Mouse (Mus musculus): ENCODE results near the gene Alkal2.

DNA sequence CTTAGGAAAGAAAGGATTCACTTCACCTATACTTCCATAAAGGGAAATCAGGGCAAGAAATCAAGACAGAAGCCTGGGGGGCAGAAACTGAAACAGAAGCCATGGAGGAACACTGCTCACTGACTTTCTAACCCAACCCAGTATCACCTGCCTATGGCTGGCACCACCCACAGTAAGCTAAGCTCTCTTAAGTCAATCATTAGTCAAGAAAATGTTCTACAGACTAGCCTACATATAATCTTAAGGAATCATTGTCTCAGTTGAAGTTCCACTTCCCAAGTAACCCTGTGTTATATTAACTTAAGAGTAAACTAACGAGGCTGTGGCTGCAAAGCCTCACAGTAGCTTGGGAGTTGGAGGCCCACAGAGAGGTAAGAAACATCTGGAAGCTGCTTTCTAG is 35.6 kb upstream of the Alkal2 start:
- TF ChIP-seq FLI1 (IDR thresholded peaks at IDR 0.05; ENCODE audit: low read length) (no peak), GATA1 (IDR thresholded peaks at IDR 0.05; ENCODE audit: borderline replicate concordance, low read length) (no peak)
